Mouse (Mus musculus) lung, postnatal 0 days (tissue): ENCODE results near the gene Ddx54. TPM values are rescaled to one million over a fixed set of nuclear protein-coding genes. Genes with fewer than 3 reads are reported as not detected.

Experiments
- ATAC-seq: fragments of 200-750 bp; cut with Nextera tagmentation; 2 replicates; pipeline ENCODE4 v1.8.0; 2017; ENCODE audit warnings: moderate library complexity
- DNase-seq: peaks from one replicate; pipeline ENCODE4 v3.0.0-alpha.2; 2016; ENCODE audit warnings: low spot score
- H3K27ac ChIP-seq: fragments of 300-500 bp; sonication (generic); 2 replicates; pipeline ENCODE4 v1.5.1; 2014; ENCODE audit warnings: antibody characterized with exemption, mild to moderate bottlenecking, low read length, mixed read lengths
- H3K27me3 ChIP-seq: fragments of 300-500 bp; sonication (generic); replicated peaks from 2 replicates; pipeline ENCODE4 v1.6.1; 2014; ENCODE audit warnings: low read length, mixed read lengths; ENCODE audit not compliant: insufficient read depth
- H3K36me3 ChIP-seq: fragments of 300-500 bp; sonication (generic); 2 replicates; pipeline ENCODE4 v1.6.1; 2014; ENCODE audit warnings: low read length, mixed read lengths; ENCODE audit not compliant: insufficient read depth
- H3K4me1 ChIP-seq: fragments of 300-500 bp; sonication (generic); 2 replicates; pipeline ENCODE4 v1.6.1; 2014; ENCODE audit warnings: antibody characterized with exemption, low read depth, low read length, mixed read lengths; ENCODE audit not compliant: insufficient read depth
- H3K4me2 ChIP-seq: fragments of 300-500 bp; sonication (generic); replicated peaks from 2 replicates; pipeline ENCODE4 v1.6.1; 2014; ENCODE audit warnings: low read depth, mild to moderate bottlenecking, low read length, moderate library complexity, mixed read lengths
- H3K4me3 ChIP-seq: fragments of 300-500 bp; sonication (generic); 2 replicates; pipeline ENCODE4 v1.5.1; 2014; ENCODE audit warnings: low read depth, low read length
- H3K9ac ChIP-seq: fragments of 300-500 bp; sonication (generic); replicated peaks from 2 replicates; pipeline ENCODE4 v1.6.1; 2014; ENCODE audit warnings: low read depth, mild to moderate bottlenecking
- H3K9me3 ChIP-seq: fragments of 300-500 bp; sonication (generic); 2 replicates; pipeline ENCODE4 v1.6.1; 2016; ENCODE audit warnings: low read length, mixed read lengths
- CTCF ChIP-seq: IDR thresholded peaks from 2 replicates; pipeline ENCODE4 v1.5.1; 2016; ENCODE audit warnings: antibody characterized with exemption, mild to moderate bottlenecking
- EP300 ChIP-seq: IDR thresholded peaks from 2 replicates; pipeline ENCODE4 v1.6.1; 2016; ENCODE audit warnings: antibody characterized with exemption, mild to moderate bottlenecking, control low read depth
- WGBS: fragments of 180-500 bp; shearing (Covaris S2); extraction: QIAGEN DNeasy Blood & Tissue Kit; methylation state at CpG from one replicate; pipeline ENCODE4 v1.1.7; 2014; 5-methylcytosine and 5-hydroxymethylcytosine counted together
- polyA plus RNA-seq: library from polyadenylated mRNA; unstranded; fragments of >200 nt; fragmentation: Nextera tagmentation; extraction: Ambion mirVana; gene quantifications from 2 replicates; pipeline ENCODE4 v1.2.1, GENCODE M21; 2015

Ddx54 gene
- 24.9 and 25.4 TPM in 2 replicates for polyA plus RNA-seq

DNA sequence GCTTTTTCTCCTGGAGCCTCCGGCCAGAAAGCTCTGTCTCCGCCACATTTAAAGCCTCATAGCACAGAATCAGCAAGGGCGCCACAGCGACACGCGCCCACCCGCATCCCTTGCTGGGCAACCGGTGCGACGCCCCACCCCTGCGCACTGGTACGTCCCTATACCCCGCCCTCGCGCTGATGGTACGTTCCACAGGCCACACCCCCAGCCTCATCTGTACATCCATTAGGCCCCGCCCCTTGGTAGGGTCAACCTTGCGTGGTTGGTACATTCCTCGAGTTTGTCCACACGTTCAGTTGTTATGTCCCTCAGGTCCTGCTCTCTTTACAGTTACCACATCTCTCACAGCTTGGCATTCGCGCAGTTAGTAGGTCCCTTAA, at the start of gene Ddx54, which contains the start of gene Rita1:
TSS of gene Ddx54 (plus strand) at position 298 of the 380 bp plus-strand sequence.
TSS of gene Rita1 (minus strand) at position 148 of the 380 bp plus-strand sequence.
- Histone ChIP-seq H3K4me3 (peak within 1 kb of the TSS; percentile 68), H3K27me3 (no peaks in the 10 kb centered on the region), H3K9me3 (no peaks in the 10 kb centered on the region), H3K9ac (peak within 1 kb of the TSS; percentile 48), H3K4me1 (peaks cover 6% of the 10 kb centered on the region), H3K4me2 (peak within 1 kb of the TSS; percentile 85), H3K36me3 (no peaks in the 10 kb centered on the region), H3K27ac (peak within 1 kb of the TSS; percentile 87)
- DNase-seq (peak; percentile 97), ATAC-seq (peak; percentile 85)
- WGBS: 0% methylated on average over 22 of the region's 22 CpGs
- TF ChIP-seq CTCF (no peak), EP300 (peak; percentile 66; the same call in 1 of the 2 replicates)

DNA sequence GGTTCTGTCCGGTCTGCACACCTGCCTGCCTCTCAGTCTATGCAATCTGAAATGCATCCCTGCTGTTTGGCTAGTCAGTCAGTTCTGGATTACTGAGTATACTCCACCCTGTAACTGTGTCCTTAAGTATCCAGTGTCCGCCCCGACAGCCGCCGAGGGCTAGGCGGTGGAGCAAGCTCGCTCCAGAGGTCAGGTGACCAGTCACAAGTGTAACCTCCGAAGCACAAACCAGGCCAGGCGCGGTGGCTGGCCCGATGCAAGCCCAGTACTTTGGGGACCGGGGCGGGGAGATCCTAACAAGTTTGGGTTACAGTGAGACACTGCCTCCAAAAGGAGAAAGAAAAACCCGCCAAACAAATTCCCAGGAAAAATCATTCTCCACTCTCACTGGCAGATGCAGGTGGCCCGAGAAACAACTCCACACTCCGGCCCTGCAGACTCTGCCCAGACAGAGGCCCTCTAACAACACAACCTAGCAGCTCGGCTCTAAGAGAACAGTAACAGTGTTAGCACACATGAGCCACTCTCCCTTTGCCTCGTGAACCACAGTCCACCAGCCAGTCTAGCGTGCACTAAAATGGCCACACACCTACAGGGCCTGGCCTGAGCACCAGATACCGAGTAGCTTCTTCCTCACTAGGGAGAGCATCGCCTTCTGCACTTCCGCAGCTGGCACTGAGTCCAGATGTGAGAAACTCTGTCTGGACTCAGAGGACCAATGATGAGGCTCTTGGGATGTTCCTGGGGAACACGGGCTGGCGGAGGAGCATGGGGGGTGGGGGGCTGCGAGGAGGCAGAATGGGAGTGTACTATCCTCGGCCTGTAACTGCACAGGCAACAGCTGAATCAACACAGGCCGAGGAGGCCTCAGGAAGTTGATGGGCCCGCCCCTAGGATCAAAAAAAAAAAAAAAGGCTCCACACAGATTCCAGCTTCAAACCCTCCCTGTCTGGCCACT, 49.3 kb upstream of the Ddx54 start:
- Histone ChIP-seq H3K4me3 (no peak overlapping the region), H3K4me1 (peaks cover 27% of the 10 kb centered on the region; the same call in 1 of the 2 replicates), H3K9me3 (no peaks in the 10 kb centered on the region), H3K36me3 (no peaks in the 10 kb centered on the region), H3K4me2 (no peak overlapping the region), H3K27ac (peak overlapping the region; percentile 39), H3K9ac (no peak overlapping the region), H3K27me3 (no peaks in the 10 kb centered on the region)
- ATAC-seq (peak; percentile 68), DNase-seq (peak; percentile 71)
- no peak for TF ChIP-seq EP300
- TF ChIP-seq CTCF: no peak
- WGBS: 26% methylated on average over 28 of the region's 28 CpGs

GRCm38 (mm10) chr5:120563914-120564311, 48.6 kb upstream of the Ddx54 start:
- no peak overlapping the region for H3K4me3 ChIP-seq
- H3K4me1 ChIP-seq: peaks cover 27% of the 10 kb centered on the region; the same call in 1 of the 2 replicates
- no peak overlapping the region for H3K9ac ChIP-seq
- H3K27ac ChIP-seq: no peak overlapping the region; the same call in 1 of the 2 replicates
- ATAC-seq: no peak
- WGBS: 29% methylated on average over 4 of the region's 4 CpGs
- no peaks in the 10 kb centered on the region for H3K36me3 ChIP-seq
- H3K27me3 ChIP-seq: no peaks in the 10 kb centered on the region
- H3K9me3 ChIP-seq: no peaks in the 10 kb centered on the region
- TF ChIP-seq CTCF (no peak), EP300 (no peak)
- no peak overlapping the region for H3K4me2 ChIP-seq
- DNase-seq: no peak

DNA sequence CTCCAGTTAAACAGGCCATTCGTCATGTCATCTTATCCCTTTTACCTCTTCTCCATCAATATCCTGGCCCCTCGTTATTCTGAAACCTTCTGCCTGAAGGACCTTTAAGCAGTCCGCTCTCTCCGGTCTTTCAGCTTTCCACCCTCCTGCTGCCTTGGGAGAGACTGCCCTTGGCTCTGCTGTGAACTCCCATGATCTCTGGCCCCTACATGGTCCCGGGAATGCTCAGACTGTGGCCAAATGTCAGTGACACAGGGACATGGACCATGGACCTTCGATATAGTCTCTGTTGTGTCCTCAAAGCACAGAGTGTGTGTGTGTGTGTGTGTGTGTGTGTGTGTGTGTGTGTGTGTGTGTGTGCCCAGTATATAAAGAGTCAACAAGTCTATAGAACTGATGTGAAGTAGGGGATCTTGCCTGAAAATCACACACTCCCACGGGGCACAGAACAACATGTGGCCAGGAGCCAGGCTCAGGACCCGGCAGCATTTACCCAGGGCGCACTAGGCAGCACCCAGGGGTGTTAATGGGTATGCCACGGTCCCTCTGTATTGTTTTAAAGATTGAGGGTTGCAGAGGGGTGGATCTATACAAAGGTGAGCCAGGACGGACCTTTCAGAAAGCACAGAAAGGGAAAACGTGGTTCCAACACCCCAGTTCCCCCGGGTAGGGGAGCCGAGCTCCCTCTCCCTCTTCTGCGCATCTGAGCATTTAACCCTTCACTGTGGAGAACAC, 47.2 kb upstream of the Ddx54 start:
- Histone ChIP-seq H3K4me3 (no peak overlapping the region), H3K27me3 (no peaks in the 10 kb centered on the region), H3K9ac (no peak overlapping the region), H3K9me3 (no peaks in the 10 kb centered on the region), H3K36me3 (no peaks in the 10 kb centered on the region), H3K4me2 (no peak overlapping the region), H3K27ac (no peak overlapping the region), H3K4me1 (peaks cover 29% of the 10 kb centered on the region)
- WGBS: 46% methylated on average over 14 of the region's 15 CpGs
- DNase-seq (no peak), ATAC-seq (no peak)
- no peak for TF ChIP-seq EP300
- TF ChIP-seq CTCF: no peak

DNA sequence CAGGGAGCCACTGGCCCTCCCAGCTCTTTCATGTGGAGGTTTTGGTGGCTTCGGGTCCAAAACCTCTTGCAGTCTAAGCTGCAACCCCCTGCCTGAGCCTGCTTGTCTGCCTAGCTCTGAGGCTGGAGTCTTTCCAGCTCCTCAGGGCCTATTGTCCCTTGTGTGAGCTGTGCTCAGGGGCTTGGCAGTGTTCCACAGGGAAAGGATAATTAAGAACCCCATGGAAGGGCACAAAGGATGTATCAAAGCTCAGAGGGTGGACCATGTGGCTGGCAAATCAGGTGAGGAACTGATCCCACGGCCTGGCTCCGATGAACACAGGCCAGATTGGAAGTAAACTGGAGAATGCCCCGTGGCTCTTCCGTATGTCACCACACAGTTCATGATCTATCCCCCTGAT, 46.4 kb upstream of the Ddx54 start:
- H3K27me3 ChIP-seq: no peaks in the 10 kb centered on the region
- WGBS: 43% methylated on average over 5 of the region's 5 CpGs
- no peaks in the 10 kb centered on the region for H3K9me3 ChIP-seq
- ATAC-seq (no peak), DNase-seq (no peak)
- no peak overlapping the region for H3K9ac ChIP-seq
- H3K4me3 ChIP-seq: no peak overlapping the region
- H3K36me3 ChIP-seq: no peaks in the 10 kb centered on the region
- TF ChIP-seq EP300: no peak
- TF ChIP-seq CTCF: no peak
- peaks cover 25% of the 10 kb centered on the region for H3K4me1 ChIP-seq
- no peak overlapping the region for H3K4me2 ChIP-seq
- H3K27ac ChIP-seq: no peak overlapping the region
